Mouse (Mus musculus): ENCODE data around the gene March2. TPM values are rescaled to one million over a fixed set of nuclear protein-coding genes. Genes with fewer than 3 reads are reported as not detected.
"Not testable (repeated sequence)": the region's sequence is repeated elsewhere in the genome, so short reads cannot be mapped to it uniquely, and the experiment has no call there.

The March2 gene
- polyA plus RNA-seq, 1 experiment from 2014 or later: 65.8 TPM

DNA sequence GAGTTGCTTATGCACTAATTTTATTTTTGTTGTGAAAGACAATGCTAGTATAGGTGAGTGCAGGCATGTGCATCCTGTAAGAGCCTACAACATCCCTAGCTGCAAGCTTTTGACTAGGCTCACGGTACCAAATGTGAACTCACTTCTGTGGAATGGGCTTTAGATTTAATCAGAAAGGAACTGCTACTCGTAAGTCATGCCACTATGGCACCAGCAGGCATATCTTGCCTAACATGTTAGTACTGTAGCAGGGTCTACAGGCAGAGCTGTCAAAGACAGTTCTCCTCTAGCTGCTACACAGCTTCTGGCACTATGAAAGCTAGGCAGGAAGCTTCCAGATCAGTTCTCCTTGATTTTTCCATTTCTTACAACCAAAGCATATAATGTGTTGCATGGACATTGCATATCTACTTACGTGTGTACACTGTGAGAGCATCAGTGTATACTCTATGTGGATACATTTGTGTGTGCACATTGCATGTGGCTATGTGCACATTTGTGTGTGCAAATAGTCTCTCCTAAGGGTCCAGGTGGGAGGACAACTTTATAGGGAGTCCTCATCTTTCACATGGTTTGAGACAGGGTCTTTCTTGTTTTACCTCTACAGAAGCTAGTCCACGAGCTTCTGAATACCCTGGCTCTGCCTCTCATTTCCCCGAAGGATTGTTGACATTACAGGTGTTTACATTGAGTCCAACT is 26.4 kb upstream of the March2 start:
- Histone ChIP-seq H3K9me3 (no peaks in the 10 kb centered on the region), H3K4me3 (no peak overlapping the region), H3K27me3 (ENCODE audit: insufficient read depth, poor library complexity, severe bottlenecking) (no peaks in the 10 kb centered on the region), H3K27ac (no peak overlapping the region), H3K36me3 (peaks cover 38% of the 10 kb centered on the region), H3K4me1 (peaks cover 7% of the 10 kb centered on the region; the same call in 1 of the 2 replicates)
- DNase-seq (ENCODE audit: low spot score): no peak
- WGBS: 84% methylated on average over 5 of the region's 5 CpGs

DNA sequence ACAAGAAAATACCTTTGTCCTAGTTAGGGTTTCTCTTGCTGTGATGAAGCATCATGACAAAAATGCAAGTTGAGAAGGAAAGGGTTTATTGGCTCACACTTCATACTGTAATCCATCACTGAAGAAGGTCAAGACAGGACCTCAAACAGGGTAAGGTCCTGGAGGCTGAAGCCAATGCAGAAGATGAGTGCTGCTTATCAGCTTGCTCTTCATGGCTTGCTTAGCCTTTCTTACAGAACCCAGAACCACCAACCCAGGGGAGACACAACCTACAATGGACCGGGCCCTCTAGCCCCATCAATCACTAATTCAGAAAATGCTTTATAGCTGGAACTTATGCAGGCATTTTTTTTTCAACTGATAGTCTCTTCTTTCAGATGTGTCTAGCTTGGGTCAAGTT is 23.9 kb upstream of the March2 start:
- WGBS: 82% methylated on average over 1 of the region's 1 CpGs
- Histone ChIP-seq H3K36me3 (peaks cover 14% of the 10 kb centered on the region), H3K9me3 (no peaks in the 10 kb centered on the region), H3K27ac (no peak overlapping the region), H3K4me3 (no peak overlapping the region), H3K27me3 (ENCODE audit: insufficient read depth, poor library complexity, severe bottlenecking) (no peaks in the 10 kb centered on the region), H3K4me1 (peaks cover 7% of the 10 kb centered on the region; the same call in 1 of the 2 replicates)
- DNase-seq (ENCODE audit: low spot score): peak; percentile 6

DNA sequence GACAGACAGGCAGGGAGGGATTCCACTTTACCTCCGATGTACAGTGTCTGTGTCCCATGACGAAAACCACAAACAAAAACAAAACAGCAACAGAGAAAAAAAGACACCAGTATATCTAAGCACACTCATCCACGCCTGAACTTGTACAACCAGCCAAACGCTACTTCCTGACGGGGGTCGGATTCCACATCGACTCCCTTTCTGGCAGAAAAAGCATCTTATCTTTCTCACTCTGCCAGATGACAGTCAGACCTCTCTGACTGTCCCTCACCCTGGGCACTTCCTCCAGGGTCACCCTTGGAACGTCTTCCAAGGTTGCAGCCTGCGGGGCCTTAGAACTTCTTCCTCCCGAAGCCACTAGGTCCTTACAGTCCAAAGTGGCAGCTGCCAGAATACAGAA is 15.1 kb upstream of the March2 start:
- 51% methylated on average over 10 of the region's 10 CpGs for WGBS
- not testable (repeated sequence) for H3K4me3 ChIP-seq; H3K4me1 ChIP-seq; H3K9me3 ChIP-seq; H3K27ac ChIP-seq; H3K27me3 ChIP-seq (ENCODE audit: insufficient read depth, poor library complexity, severe bottlenecking); H3K36me3 ChIP-seq
- peak; percentile 64 for DNase-seq (ENCODE audit: low spot score)

DNA sequence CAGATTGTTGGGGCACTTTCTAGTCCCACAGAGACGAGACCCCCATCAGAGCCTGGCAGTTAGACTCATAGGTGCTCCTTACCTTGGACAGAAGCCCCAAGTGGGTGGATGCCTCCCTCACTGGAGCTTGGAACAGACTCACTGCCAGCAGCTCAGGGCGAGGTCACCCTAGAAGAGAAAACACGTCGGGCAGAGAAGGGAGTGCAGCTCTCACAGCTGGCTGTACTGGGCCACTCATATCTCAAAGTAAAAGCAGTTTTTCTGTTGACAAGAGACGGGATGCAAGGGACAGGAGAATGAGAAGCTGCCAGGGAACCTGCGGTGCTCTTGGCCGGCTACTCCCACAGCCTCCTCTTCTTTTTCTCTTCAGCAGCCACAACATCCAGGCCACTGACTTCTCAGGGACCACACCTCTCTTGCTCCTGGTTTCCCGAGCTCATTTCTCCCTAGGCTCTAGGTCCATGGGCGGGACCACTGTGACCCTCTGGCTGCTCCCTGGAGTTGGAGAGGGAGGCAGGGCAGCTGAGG is 14.2 kb upstream of the March2 start:
- H3K27me3 ChIP-seq (ENCODE audit: insufficient read depth, poor library complexity, severe bottlenecking); H3K36me3 ChIP-seq; H3K27ac ChIP-seq; H3K9me3 ChIP-seq; H3K4me3 ChIP-seq; H3K4me1 ChIP-seq: not testable (repeated sequence)
- WGBS: 58% methylated on average over 9 of the region's 9 CpGs
- peak; percentile 30 for DNase-seq (ENCODE audit: low spot score)

DNA sequence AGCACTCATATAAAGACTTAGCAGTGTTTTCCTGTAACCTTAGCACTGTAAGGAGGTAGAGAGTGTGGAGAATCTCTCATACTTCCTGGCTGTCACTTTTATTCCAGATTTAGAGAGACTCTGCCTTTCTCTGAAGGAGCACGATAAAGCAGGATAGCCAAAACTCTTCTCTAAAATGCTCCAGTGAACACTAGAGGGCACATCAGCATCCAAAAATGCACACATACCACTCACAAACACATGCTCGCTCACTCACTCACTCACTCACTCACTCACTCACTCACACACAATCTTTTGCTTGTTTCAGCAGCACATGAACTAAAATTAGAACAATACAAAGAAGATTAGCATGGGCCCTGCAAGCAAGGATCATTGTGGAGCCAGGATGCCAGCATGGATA is 10.7 kb upstream of the March2 start:
- Histone ChIP-seq H3K27ac (no peak overlapping the region), H3K4me1 (peaks cover 4% of the 10 kb centered on the region; the same call in 1 of the 2 replicates), H3K4me3 (no peak overlapping the region), H3K27me3 (ENCODE audit: insufficient read depth, poor library complexity, severe bottlenecking) (no peaks in the 10 kb centered on the region), H3K36me3 (no peaks in the 10 kb centered on the region), H3K9me3 (0 out of 2 replicates have a peak, but pooled peaks cover 4% of the 10 kb centered on the region)
- DNase-seq (ENCODE audit: low spot score): peak; percentile 59
- 68% methylated on average over 2 of the region's 2 CpGs for WGBS

DNA sequence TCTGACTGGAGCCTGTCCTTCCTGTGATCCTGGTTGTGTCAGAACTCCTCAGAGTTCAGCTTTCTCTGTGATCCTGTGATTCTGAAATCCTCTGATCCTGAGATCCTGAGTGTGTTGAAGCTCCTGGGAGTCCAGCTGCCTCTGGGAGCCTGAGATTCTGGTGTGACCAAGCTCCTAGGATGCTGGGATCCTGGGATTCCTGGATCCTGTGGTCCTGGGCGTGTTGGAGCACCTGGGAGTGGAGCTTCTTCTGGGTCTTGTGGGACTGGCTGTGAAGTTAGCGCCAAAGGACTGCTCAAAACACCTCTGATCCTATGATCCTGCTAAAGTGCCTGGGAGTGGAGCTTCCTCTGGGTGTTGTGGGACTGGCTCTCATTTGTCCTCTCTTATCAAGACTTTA is 9.9 kb upstream of the March2 start:
- WGBS: 82% methylated on average over 2 of the region's 2 CpGs
- Histone ChIP-seq H3K27ac (no peak overlapping the region), H3K36me3 (no peaks in the 10 kb centered on the region), H3K4me3 (no peak overlapping the region), H3K9me3 (0 out of 2 replicates have a peak, but pooled peaks cover 4% of the 10 kb centered on the region), H3K4me1 (peaks cover 4% of the 10 kb centered on the region; the same call in 1 of the 2 replicates), H3K27me3 (ENCODE audit: insufficient read depth, poor library complexity, severe bottlenecking) (no peaks in the 10 kb centered on the region)
- peak; percentile 72 for DNase-seq (ENCODE audit: low spot score)

DNA sequence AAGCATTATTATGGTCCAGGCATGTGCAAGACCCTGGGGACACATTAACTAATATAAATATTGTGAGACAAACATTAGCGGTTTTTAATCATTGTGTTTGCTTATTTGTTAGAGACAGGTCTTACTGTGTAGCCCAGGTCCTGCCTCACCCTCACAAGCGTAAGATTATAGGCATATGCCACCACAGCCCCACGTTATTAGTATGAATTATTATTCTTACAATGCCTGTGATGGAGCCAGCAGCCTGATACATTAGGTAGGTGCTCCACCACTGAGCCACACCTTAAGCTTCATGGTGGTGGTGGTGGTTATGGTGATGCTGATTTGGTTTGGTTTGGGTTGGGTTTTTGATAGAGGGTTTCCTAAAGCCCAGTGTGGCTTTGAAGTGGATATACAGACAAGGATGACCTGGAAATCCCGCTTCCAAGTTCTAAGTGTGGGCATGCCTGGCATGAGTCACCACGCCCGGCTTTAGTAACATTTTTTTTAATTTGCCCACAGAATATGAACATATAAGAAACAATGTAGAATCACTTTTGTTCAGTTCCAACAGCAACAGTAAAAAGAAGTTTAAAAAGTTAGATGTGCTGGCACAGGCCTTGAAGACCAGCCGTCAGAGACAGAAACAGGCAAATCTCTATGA is 1.4 kb upstream of the March2 start:
- no peaks in the 10 kb centered on the region for H3K36me3 ChIP-seq
- H3K9me3 ChIP-seq: no peaks in the 10 kb centered on the region

DNA sequence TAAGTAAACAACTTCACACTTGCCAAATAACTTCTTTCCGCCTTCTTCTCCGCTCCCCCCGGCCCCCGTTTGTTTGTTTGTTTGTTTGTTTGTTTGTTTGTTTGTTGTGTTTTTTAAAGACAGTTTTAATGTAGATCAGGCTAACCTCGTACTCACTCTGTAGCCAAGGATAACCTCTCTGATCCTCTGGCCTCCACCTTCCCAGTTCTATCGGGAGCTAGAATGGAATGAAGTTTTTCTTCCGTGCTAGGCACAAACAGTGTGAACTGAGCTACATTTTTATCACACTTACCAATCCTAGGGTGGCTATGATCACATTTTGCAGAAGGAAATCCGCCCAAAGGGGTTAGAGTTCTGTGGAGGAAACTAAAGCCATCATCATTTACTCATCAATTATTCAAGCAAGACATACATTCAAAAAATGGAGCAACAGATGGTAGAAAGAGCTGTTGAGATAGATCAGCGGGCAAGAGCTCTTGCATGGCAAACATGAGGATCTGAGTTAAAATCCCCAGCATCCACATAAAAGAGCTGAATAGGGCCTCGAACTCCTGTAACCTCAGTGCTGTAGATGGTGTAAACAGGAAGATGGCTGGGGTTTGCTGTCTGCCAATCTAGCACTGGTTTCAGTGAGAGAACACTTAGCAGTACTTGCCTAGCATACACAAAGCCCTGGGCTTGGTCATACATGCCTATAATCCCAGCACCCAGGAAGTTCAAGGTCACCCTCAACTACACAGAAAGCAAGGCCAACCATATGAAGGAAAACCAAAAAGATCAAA is 665 bp upstream of the March2 start:
- peaks cover 5% of the 10 kb centered on the region; the same call in 1 of the 2 replicates for H3K4me1 ChIP-seq
- peak overlapping the region; percentile 92 for H3K4me3 ChIP-seq
- peak overlapping the region; percentile 89 for H3K27ac ChIP-seq
- no peaks in the 10 kb centered on the region for H3K36me3 ChIP-seq
- WGBS: 45% methylated on average over 10 of the region's 10 CpGs
- no peaks in the 10 kb centered on the region for H3K27me3 ChIP-seq (ENCODE audit: insufficient read depth, poor library complexity, severe bottlenecking)
- peak; percentile 70 for DNase-seq (ENCODE audit: low spot score)
- no peaks in the 10 kb centered on the region for H3K9me3 ChIP-seq

More for the DNA sequence above, 1.4 kb upstream of the March2 start:
- peak; percentile 58 for DNase-seq (ENCODE audit: low spot score)
- Histone ChIP-seq H3K27me3 (ENCODE audit: insufficient read depth, poor library complexity, severe bottlenecking) (no peaks in the 10 kb centered on the region), H3K4me1 (no peaks in the 10 kb centered on the region; the same call in 1 of the 2 replicates), H3K4me3 (no peak overlapping the region), H3K27ac (no peak overlapping the region)
- WGBS: 91% methylated on average over 7 of the region's 7 CpGs

DNA sequence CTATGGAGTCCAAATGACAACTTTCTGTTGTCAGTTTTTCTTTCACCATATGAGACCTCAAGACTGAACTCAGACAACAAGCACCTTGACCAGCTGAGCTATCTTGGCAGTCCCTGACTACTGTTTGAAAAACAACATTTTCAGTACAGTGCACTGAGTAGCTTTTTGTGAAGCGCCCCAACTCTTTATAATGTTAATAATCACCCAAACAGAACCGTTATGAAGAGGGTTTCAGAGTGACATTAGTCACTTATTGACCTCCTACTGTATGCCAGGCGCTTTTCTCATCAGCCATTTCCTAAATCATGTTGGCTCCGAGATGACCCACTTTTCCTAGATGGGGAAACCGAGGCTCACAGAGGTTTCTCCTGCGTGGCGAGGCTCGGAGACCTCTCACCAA is 488 bp downstream of the March2 start:
- WGBS: 9% methylated on average over 8 of the region's 8 CpGs
- peaks cover 9% of the 10 kb centered on the region; the same call in 1 of the 2 replicates for H3K4me1 ChIP-seq
- no peak for DNase-seq (ENCODE audit: low spot score)
- H3K36me3 ChIP-seq: no peaks in the 10 kb centered on the region
- H3K9me3 ChIP-seq: no peaks in the 10 kb centered on the region
- H3K4me3 ChIP-seq: peak overlapping the region; percentile 92
- peak overlapping the region; percentile 89 for H3K27ac ChIP-seq
- H3K27me3 ChIP-seq (ENCODE audit: insufficient read depth, poor library complexity, severe bottlenecking): no peaks in the 10 kb centered on the region

DNA sequence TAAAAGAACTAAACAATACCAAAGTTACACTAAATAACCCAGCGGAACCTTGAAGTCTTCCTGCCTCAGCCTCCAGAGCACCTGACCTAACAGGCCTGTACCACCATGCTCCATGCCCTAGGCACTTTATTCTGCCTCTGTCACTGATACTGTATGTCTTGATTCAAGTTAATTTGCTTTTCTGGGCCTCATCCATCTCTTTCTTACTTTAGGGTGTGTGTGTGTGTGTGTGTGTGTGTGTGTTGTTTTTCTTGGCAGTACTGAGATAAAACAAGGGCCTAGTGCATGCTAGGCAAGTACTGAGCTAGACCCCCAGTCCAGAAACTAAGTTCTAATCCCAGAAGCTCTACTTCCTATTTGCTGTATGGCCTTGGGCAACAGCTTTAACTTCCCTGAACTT is 1.2 kb downstream of the March2 start:
- WGBS: 90% methylated on average over 1 of the region's 1 CpGs

DNA sequence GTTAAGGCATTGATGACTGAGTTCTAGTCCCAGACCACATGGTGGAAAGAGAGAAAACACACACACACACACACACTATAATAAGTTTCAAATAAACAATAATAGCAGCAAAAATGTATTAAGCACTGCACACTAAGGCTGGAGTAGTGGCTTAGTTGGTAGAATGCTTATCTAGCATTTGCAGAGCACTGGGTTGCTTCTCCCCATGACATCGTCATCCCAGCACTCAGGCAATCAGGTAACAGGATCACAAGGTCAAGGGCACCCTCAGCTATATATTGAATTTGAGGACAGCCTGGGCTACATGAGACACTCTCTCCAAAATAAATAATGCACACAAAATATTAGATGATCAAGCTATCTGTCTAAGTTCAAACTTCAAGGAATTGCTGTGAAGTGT is 3.7 kb downstream of the March2 start:
- H3K4me3 ChIP-seq: no peak overlapping the region
- H3K27me3 ChIP-seq (ENCODE audit: insufficient read depth, poor library complexity, severe bottlenecking): no peaks in the 10 kb centered on the region
- peaks cover 7% of the 10 kb centered on the region; the same call in 1 of the 2 replicates for H3K9me3 ChIP-seq
- peak; percentile 66 for DNase-seq (ENCODE audit: low spot score)
- WGBS: 59% methylated on average over 1 of the region's 1 CpGs
- H3K27ac ChIP-seq: peak overlapping the region; percentile 81; the same call in 1 of the 2 replicates
- peaks cover 13% of the 10 kb centered on the region for H3K36me3 ChIP-seq
- H3K4me1 ChIP-seq: peaks cover 9% of the 10 kb centered on the region; the same call in 1 of the 2 replicates

More for the DNA sequence above, 1.2 kb downstream of the March2 start:
- Histone ChIP-seq H3K27me3 (ENCODE audit: insufficient read depth, poor library complexity, severe bottlenecking) (no peaks in the 10 kb centered on the region), H3K4me3 (peak overlapping the region; percentile 29), H3K9me3 (no peaks in the 10 kb centered on the region), H3K27ac (peak overlapping the region; percentile 10; the same call in 1 of the 2 replicates), H3K36me3 (no peaks in the 10 kb centered on the region), H3K4me1 (peaks cover 9% of the 10 kb centered on the region; the same call in 1 of the 2 replicates)
- peak; percentile 53 for DNase-seq (ENCODE audit: low spot score)

DNA sequence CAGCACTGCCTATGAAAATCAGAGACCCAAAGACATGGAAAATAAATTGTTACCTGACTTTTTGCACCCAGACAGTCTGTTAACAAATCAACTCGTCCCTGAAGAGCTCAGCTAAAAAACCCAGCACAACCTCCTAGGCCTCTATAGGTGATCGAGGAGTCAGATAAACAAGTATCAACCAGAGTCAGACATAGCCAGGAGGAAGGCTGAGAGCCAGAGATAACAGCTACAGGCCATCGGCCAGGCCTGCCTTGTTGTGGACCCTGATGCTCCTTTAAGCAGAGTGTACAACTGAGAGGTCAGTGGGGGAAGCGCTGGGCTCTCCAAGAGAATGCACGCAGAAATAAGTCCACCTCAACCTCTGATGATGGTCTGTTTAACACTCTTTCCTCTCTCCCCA is 5.2 kb downstream of the March2 start:
- 42% methylated on average over 5 of the region's 5 CpGs for WGBS

More for the DNA sequence above, 5.2 kb downstream of the March2 start:
- peak overlapping the region; percentile 54; the same call in 1 of the 2 replicates for H3K27ac ChIP-seq
- no peak overlapping the region for H3K4me3 ChIP-seq
- H3K36me3 ChIP-seq: peaks cover 26% of the 10 kb centered on the region
- no peaks in the 10 kb centered on the region for H3K27me3 ChIP-seq (ENCODE audit: insufficient read depth, poor library complexity, severe bottlenecking)
- peaks cover 7% of the 10 kb centered on the region; the same call in 1 of the 2 replicates for H3K9me3 ChIP-seq
- peaks cover 9% of the 10 kb centered on the region; the same call in 1 of the 2 replicates for H3K4me1 ChIP-seq
- DNase-seq (ENCODE audit: low spot score): peak; percentile 93

All from heart, embryonic 10.5 days (tissue).